Mouse (Mus musculus) left cerebral cortex, postnatal 25 days (tissue): ENCODE measurements around the gene Vmn1r34. TPM values are rescaled to one million over a fixed set of nuclear protein-coding genes. Genes with fewer than 3 reads are reported as not detected.
"Not testable (repeated sequence)": the region's sequence is repeated elsewhere in the genome, so short reads cannot be mapped to it uniquely, and the experiment has no call there.

Source experiments
- DNase-seq, 2 experiments: peaks; one replicate each; pipeline ENCODE4 v3.0.0; 2022; ENCODE audit warnings: low spot score in 2 of 2, mixed read lengths in 1 of 2
- intact Hi-C: fragments of 180-260 bp; cut with DNase I; formaldehyde crosslinking; loops from one replicate; pipeline ENCODE4 v1.15.1; 2025
- total RNA-seq, 2 experiments: library from RNA; stranded (reverse); gene quantifications; 2 replicates each; pipeline ENCODE4 v1.2.3; 2021

Vmn1r34 gene
- not detected for total RNA-seq

DNA sequence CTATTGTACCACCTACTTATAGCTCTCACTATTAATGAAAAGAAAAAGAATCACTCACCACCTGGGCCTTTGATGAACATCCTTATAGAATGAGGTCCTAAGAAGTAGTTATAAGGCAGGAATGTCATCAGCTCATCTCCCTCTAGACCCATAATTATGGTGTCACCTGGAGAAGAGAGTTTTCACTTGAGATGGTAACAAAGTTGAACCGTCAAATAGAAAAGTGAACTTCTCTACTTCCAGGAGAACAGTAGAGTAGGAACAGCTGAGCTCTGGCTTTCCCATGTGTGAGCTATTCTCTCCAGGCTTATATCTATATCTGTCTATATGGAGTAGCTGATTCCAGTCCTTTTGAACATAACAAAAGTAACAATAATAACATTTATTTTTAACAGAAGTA is at the start of gene Vmn1r34:
Vmn1r34 (minus strand) TSS at position 101 of the 400 bp plus-strand sequence.
- intact Hi-C loops = no loop called here
- no peak for DNase-seq

DNA sequence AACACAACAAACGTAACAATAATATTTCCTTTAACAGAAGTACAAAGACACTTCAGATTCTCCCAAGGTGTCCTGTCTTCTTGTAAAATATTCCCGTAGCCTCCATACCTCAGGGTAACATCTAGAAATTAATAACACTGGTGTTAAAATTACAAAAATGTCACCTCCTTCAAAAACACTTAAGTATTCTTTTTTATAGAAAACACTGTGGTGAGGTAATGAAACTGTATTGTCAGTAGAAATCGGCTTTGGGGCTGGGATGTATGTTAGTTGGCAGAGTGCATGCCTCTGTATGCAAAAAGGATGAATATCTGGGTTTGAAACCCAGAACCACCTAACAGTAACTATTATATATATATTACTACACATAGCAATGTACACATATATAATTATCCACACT is 42.1 kb upstream of the Vmn1r34 start, which contains the start of gene Vmn1r35:
Vmn1r35 (minus strand) TSS at position 101 of the 400 bp plus-strand sequence.
- DNase-seq = no peak
- intact Hi-C loops = no loop called here

DNA sequence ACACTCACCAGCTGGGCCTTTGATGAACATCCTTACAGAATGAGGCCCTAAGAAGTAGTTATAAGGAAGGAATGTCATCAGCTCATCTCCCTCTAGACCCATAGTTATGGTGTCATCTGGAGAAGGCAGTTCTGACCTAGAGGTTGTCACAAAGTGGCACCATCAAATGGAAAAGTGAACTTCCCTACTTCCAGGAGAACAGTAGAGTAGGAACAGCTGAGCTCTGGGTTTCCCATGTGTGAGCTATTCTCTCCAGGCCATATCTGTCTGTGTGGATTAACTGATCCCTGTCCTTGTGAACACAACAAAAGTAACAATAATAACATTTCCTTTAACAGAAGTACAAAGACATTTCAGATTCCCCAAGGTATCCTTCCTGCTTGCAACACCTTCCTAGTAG is 25.5 kb downstream of the Vmn1r34 start, which contains the start of gene Vmn1r33:
Vmn1r33 (minus strand) TSS at position 101 of the 400 bp plus-strand sequence.
- DNase-seq, intact Hi-C loops: not testable (repeated sequence)

DNA sequence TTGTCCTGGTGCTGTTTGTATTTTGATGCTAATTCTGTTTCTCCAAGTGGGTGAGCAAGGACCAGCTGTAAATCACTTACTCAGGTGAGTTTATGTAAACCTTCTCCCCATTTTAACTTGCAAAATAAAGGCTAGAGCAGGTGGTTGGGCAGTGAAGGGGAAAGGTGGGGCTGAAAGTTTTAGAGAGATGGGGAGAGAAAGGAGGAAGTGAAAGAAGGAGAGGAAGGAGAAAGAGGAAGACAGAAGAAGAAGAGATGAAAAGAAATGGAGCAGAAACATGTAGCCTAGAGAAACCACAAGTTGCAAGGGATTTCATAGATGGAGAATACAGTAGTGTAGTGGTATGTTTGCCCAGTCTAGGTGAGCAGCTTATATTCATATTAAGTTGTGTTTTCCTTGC is 47.9 kb downstream of the Vmn1r34 start:
- intact Hi-C loops = no loop called here
- no peak for DNase-seq

Other genes starting within 250 kb of the Vmn1r34 start
- 1 to 10 TPM; 8.5 to 8.9 TPM for gene Mad2l1, start 108.5 kb downstream of the Vmn1r34 start, total RNA-seq
- gene Vmn1r32, start 83.8 kb downstream of the Vmn1r34 start, total RNA-seq = not detected
- not detected for gene Vmn1r33, start 25.6 kb downstream of the Vmn1r34 start, total RNA-seq
- gene Vmn1r35, start 42.0 kb upstream of the Vmn1r34 start, total RNA-seq = not detected
- gene Vmn1r36, start 75.3 kb upstream of the Vmn1r34 start, total RNA-seq = not detected
- not detected for gene Vmn1r37, start 85.5 kb upstream of the Vmn1r34 start, total RNA-seq
- not detected for gene Vmn1r38, start 138.7 kb upstream of the Vmn1r34 start, total RNA-seq
- gene Vmn1r39, start 166.7 kb upstream of the Vmn1r34 start, total RNA-seq = not detected